ENCODE assay signal across 15 mouse cellular contexts in the genomic region with DNA sequence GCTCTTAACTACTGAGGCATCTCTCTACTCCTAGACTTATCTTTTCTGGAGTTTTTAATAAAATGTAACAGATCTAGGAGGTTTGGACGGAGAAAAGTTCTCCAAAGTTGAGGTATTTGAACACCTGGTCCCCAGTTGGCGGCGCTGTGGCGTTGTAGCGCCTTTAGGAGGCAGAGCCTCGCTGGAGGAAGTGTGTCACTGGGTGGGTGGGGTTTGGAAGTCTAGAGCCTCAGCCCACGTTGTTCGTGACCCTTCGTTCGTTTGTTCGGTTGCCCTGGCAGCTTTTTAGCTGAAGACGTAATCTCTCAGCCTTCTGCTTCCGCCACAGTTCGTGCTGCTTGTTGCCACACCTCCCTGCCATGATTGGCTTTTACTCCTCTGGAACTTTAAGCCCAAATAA. TPM values are rescaled to one million over a fixed set of nuclear protein-coding genes. Genes with fewer than 3 reads are reported as not detected.
DNase-seq lines count a peak whose midpoint lies in the region; ATAC-seq lines count a peak whose summit lies in the region.
"Had no signal": no experiment of that assay in that cellular context is flagged by ENCODE, and none has a peak within 500 bp of the region (broad histone marks: within the 10 kb centered on the region; RNA-seq: fewer than 3 reads in every experiment).

No protein-coding gene starts in this region.

- 79% methylated on average over 14 of the region's 14 CpGs for WGBS in hindbrain, embryonic 16.5 days

- 0 out of 2 replicates have a peak, but pooled peaks cover 2% of the 10 kb centered on the region for H3K4me1 ChIP-seq in hindbrain, embryonic 16.5 days (ENCODE audit: control insufficient read depth, insufficient read depth, low read depth, low read length)
- H3K4me1 ChIP-seq: forebrain, embryonic 13.5 days; neural tube, embryonic 12.5 days had no signal

- H3K9ac ChIP-seq in hindbrain, embryonic 16.5 days (ENCODE audit: low read depth, low read length), result no peak overlapping the region
- H3K9ac ChIP-seq: forebrain, embryonic 13.5 days; neural tube, embryonic 12.5 days had no signal

- no peaks in the 10 kb centered on the region for H3K27me3 ChIP-seq in hindbrain, embryonic 16.5 days (replicated peaks; ENCODE audit: control insufficient read depth, insufficient read depth, low read length)
- H3K27me3 ChIP-seq: forebrain, embryonic 13.5 days; neural tube, embryonic 12.5 days; Patski had no signal

- no peak overlapping the region for H3K4me3 ChIP-seq in hindbrain, embryonic 16.5 days (ENCODE audit: low read length)
- H3K4me3 ChIP-seq: forebrain, embryonic 13.5 days; neural tube, embryonic 12.5 days had no signal

- no peaks in the 10 kb centered on the region for H3K9me3 ChIP-seq in hindbrain, embryonic 16.5 days (ENCODE audit: control insufficient read depth, low read length)
- H3K9me3 ChIP-seq: forebrain, embryonic 13.5 days; neural tube, embryonic 12.5 days had no signal

- no peaks in the 10 kb centered on the region for H3K36me3 ChIP-seq in hindbrain, embryonic 16.5 days (ENCODE audit: control insufficient read depth, insufficient read depth, low read length)
- H3K36me3 ChIP-seq: neural tube, embryonic 12.5 days had no signal

- DNase-seq in adrenal gland, postnatal 14 days, result peak; percentile 16
- no peak for DNase-seq in adrenal gland, postnatal 4 days (ENCODE audit: low spot score in 2 of 2)
- DNase-seq in ES-CJ7 (ENCODE audit: low read depth, low spot score), result peak; percentile 95
- no peak for DNase-seq in neural tube, embryonic 10.5 days (ENCODE audit: extremely low spot score, low spot score)
- DNase-seq in kidney, postnatal 36 days, result no peak
- DNase-seq: cerebellum, postnatal 14 days; gastrocnemius, postnatal 36 days; heart, postnatal 10 days; kidney, postnatal 14 days had no signal

- H3K27ac ChIP-seq in hindbrain, embryonic 16.5 days (ENCODE audit: low read depth, low read length), result no peak overlapping the region
- H3K27ac ChIP-seq: forebrain, embryonic 13.5 days; neural tube, embryonic 12.5 days had no signal

- H3K4me2 ChIP-seq in hindbrain, embryonic 16.5 days (ENCODE audit: low read length), result no peak overlapping the region
- H3K4me2 ChIP-seq: forebrain, embryonic 13.5 days; neural tube, embryonic 12.5 days had no signal

- peak; percentile 38 for ATAC-seq in granulocyte monocyte progenitor cell, adult 5-6 weeks (replicated peaks; ENCODE audit: poor library complexity, severe bottlenecking)
- 0 out of 2 replicates have a peak, but pooled peaks have one; percentile 29 for ATAC-seq in neutrophil, adult 5-6 weeks (ENCODE audit: extremely low read depth, insufficient number of reproducible peaks, low FRiP score, poor library complexity, severe bottlenecking)
- no peak for ATAC-seq in hindbrain, embryonic 16.5 days
- ATAC-seq: forebrain, embryonic 13.5 days; Patski had no signal

RNA-seq across cellular contexts. Expression of gene Sfmbt2, which starts 58.6 kb away (rescaled TPM):
- total RNA-seq in adrenal gland, postnatal 14 days (2021), result 1.3 and 1.6 TPM in 2 replicates
- total RNA-seq in adrenal gland, postnatal 4 days (2021), result 1 to 10 TPM; 2.3 to 2.9 TPM
- total RNA-seq in granulocyte monocyte progenitor cell, adult 5-6 weeks (2014; fragmentation: Nextera tagmentation), result 1.7 and 2.0 TPM in 2 replicates
- 0.78 and 2.2 TPM in 2 replicates for total RNA-seq in granulocyte monocyte progenitor cell, adult 5-6 weeks (2017)
- 6.1 and 8.0 TPM in 2 replicates for total RNA-seq in neutrophil, adult 5-6 weeks (2017)
- polyA plus RNA-seq in hindbrain, embryonic 16.5 days (2015; fragmentation: Nextera tagmentation; extraction: Ambion mirVana), result 6.3 and 6.6 TPM in 2 replicates

Comparison
In these comparisons a context has a peak if more than half of its experiments do, and no peak if none do; other contexts are left out.
1. DNase-seq: peak in adrenal gland, postnatal 14 days (single experiment) and ES-CJ7 (single experiment); none in adrenal gland, postnatal 4 days (0 of 2), neural tube, embryonic 10.5 days (single experiment) and kidney, postnatal 36 days (0 of 2).